ENCODE assay signal across 8 mouse cellular contexts in genomic region chr14:54426689-54427398, GRCm38 (mm10). TPM values are rescaled to one million over a fixed set of nuclear protein-coding genes. Genes with fewer than 3 reads are reported as not detected.
DNase-seq lines count a peak whose midpoint lies in the region; ATAC-seq and TF ChIP-seq lines count a peak whose summit lies in the region.

Mrpl52 (plus strand) TSS chr14:54426909.

- H3K9ac ChIP-seq in MEL (ENCODE audit: control insufficient read depth, low read depth, low read length, poor library complexity, severe bottlenecking): peak within 1 kb of the TSS; percentile 94

- H3K4me3 ChIP-seq in MEL (ENCODE audit: control insufficient read depth in 1 of 2, insufficient read depth in 1 of 2, low read depth in 2 of 2, low read length in 2 of 2): peak within 1 kb of the TSS; percentile 67 to 92
- peak within 1 kb of the TSS; percentile 63 for H3K4me3 ChIP-seq in cerebellum, adult 2 months (replicated peaks; ENCODE audit: insufficient read depth, low read depth, low read length)
- peak within 1 kb of the TSS; percentile 91 for H3K4me3 ChIP-seq in layer of hippocampus, adult 2 months
- H3K4me3 ChIP-seq in lung, adult 2 months (replicated peaks; ENCODE audit: extremely low read depth, low read depth, low read length): peak within 1 kb of the TSS; percentile 98

- H3K27ac ChIP-seq in MEL (ENCODE audit: control insufficient read depth, low read depth, low read length): peak within 1 kb of the TSS; percentile 100
- no peak within 1 kb of the TSS for H3K27ac ChIP-seq in cerebellum, adult 2 months (ENCODE audit: insufficient read depth, low read length)
- peak within 1 kb of the TSS; percentile 87 for H3K27ac ChIP-seq in layer of hippocampus, adult 2 months

- peak; percentile 86 to 92 for TF ChIP-seq POLR2A in MEL (IDR thresholded peaks at IDR 0.05; ENCODE audit: control insufficient read depth in 1 of 2, insufficient read depth in 1 of 2, low read depth in 1 of 2, low read length in 2 of 2, poor library complexity in 1 of 2)
- peak; percentile 71; the same call in 1 of the 2 replicates for TF ChIP-seq POLR2A in cerebellum, adult 2 months (IDR thresholded peaks at IDR 0.05; ENCODE audit: borderline replicate concordance, insufficient read depth, low read length)
- peak; percentile 88; the same call in 1 of the 2 replicates for TF ChIP-seq POLR2A in lung, adult 2 months (IDR thresholded peaks at IDR 0.05; ENCODE audit: borderline replicate concordance, extremely low read depth, low read depth, low read length)

- peaks cover 0 to 44% of the 10 kb centered on the region in 2 experiments; a peak in 2 of 4 replicates for H3K36me3 ChIP-seq in MEL (ENCODE audit: control insufficient read depth in 1 of 2, insufficient read depth in 2 of 2, low read length in 2 of 2)

- no peak for TF ChIP-seq CTCF in MEL (IDR thresholded peaks at IDR 0.05 in 2 of 3, conservative IDR thresholded peaks at IDR 0.05 in 1 of 3; ENCODE audit: control insufficient read depth in 1 of 3, insufficient read depth in 1 of 3, low read depth in 2 of 3, low read length in 3 of 3, poor library complexity in 1 of 3, severe bottlenecking in 1 of 3)
- no peak for TF ChIP-seq CTCF in cerebellum, adult 2 months (IDR thresholded peaks at IDR 0.05; ENCODE audit: borderline replicate concordance, insufficient read depth, low read depth, low read length)
- TF ChIP-seq CTCF in layer of hippocampus, adult 2 months (conservative IDR thresholded peaks at IDR 0.05): no peak
- TF ChIP-seq CTCF in lung, adult 2 months (IDR thresholded peaks at IDR 0.05; ENCODE audit: insufficient read depth, low read length): no peak

- peak; percentile 59 for ATAC-seq in neutrophil, adult 5-6 weeks (ENCODE audit: extremely low read depth, insufficient number of reproducible peaks, low FRiP score, poor library complexity, severe bottlenecking)

- H3K27me3 ChIP-seq in MEL (ENCODE audit: control insufficient read depth in 1 of 2, insufficient read depth in 2 of 2, low read length in 2 of 2): no peaks in the 10 kb centered on the region
- 0 out of 2 replicates have a peak, but pooled peaks cover 1% of the 10 kb centered on the region for H3K27me3 ChIP-seq in cerebellum, adult 2 months (ENCODE audit: control insufficient read depth, insufficient read depth, low read length)

- H3K79me2 ChIP-seq in MEL (ENCODE audit: control insufficient read depth, insufficient read depth, low read length, poor library complexity): peaks cover 32% of the 10 kb centered on the region

- no peak for TF ChIP-seq RAD21 in MEL (IDR thresholded peaks at IDR 0.05; ENCODE audit: low read depth, low read length)

- H3K9me3 ChIP-seq in MEL (replicated peaks; ENCODE audit: insufficient read depth, low read length): no peaks in the 10 kb centered on the region

- WGBS in cerebellum, adult 2 months: under 1% methylated on average over 48 of the region's 48 CpGs
- 1% methylated on average over 48 of the region's 48 CpGs for WGBS in lung, adult 2 months

- TF ChIP-seq EP300 in MEL (IDR thresholded peaks at IDR 0.05; ENCODE audit: low read depth in 1 of 2, low read length in 2 of 2): peak; percentile 7 to 85; a peak in 3 of 4 replicates

- peak; percentile 98 for DNase-seq in MEL (ENCODE audit: low read depth, low spot score)
- DNase-seq in cerebellum, adult 2 months: peak; percentile 90 to 91
- DNase-seq in forelimb bud, embryonic 11.5 days (ENCODE audit: low read depth, low spot score): peak; percentile 95
- DNase-seq in heart, postnatal 4 days: peak; percentile 95
- DNase-seq in layer of hippocampus, adult 2 months (ENCODE audit: low spot score in 2 of 2): peak; percentile 90 to 93
- DNase-seq in lung, adult 2 months: peak; percentile 91
- DNase-seq in testis, postnatal 14 days (ENCODE audit: low spot score): peak; percentile 91

- peaks cover 5 to 42% of the 10 kb centered on the region in 2 experiments; a peak in 3 of 4 replicates for H3K4me1 ChIP-seq in MEL (ENCODE audit: control insufficient read depth in 1 of 2, insufficient read depth in 2 of 2, low read length in 2 of 2)
- H3K4me1 ChIP-seq in cerebellum, adult 2 months (ENCODE audit: control insufficient read depth, insufficient read depth, low read length): peaks cover 3% of the 10 kb centered on the region; the same call in 1 of the 2 replicates
- H3K4me1 ChIP-seq in lung, adult 2 months (ENCODE audit: control insufficient read depth, insufficient read depth, low read length): peaks cover 11% of the 10 kb centered on the region

TF ChIP-seq in MEL, 35 proteins besides CTCF, POLR2A, EP300 and RAD21:
- TF ChIP-seq ELF1 (IDR thresholded peaks at IDR 0.05; ENCODE audit: low read depth, low read length) (peak; percentile 89), MAX (IDR thresholded peaks at IDR 0.05; ENCODE audit: low read length) (peak; percentile 94), BHLHE40 (IDR thresholded peaks at IDR 0.05; ENCODE audit: borderline replicate concordance, low read depth, low read length) (peak; percentile 90), ZNF384 (IDR thresholded peaks at IDR 0.05; ENCODE audit: low read depth, low read length) (peak; percentile 2; the same call in 1 of the 2 replicates), POLR2AphosphoS5 (IDR thresholded peaks at IDR 0.05; ENCODE audit: borderline replicate concordance, low read depth, low read length) (no peak), MYC (IDR thresholded peaks at IDR 0.05; ENCODE audit: low read depth, low read length) (peak; percentile 95), CHD1 (IDR thresholded peaks at IDR 0.05; ENCODE audit: low read depth, low read length) (no peak; the same call in 1 of the 2 replicates), POLR2AphosphoS2 (IDR thresholded peaks at IDR 0.05; ENCODE audit: low read length) (peak; percentile 29; the same call in 1 of the 2 replicates), ZKSCAN1 (IDR thresholded peaks at IDR 0.05; ENCODE audit: low read depth, low read length) (no peak), CHD2 (IDR thresholded peaks at IDR 0.05; ENCODE audit: low read length) (no peak), SMC3 (IDR thresholded peaks at IDR 0.05; ENCODE audit: low read depth, low read length) (no peak), MEF2A (IDR thresholded peaks at IDR 0.05; ENCODE audit: extremely low read depth, insufficient replicate concordance, low read depth, low read length, poor library complexity, severe bottlenecking) (no peak), SIN3A (IDR thresholded peaks at IDR 0.05; ENCODE audit: low read length) (peak; percentile 98), ZMIZ1 (IDR thresholded peaks at IDR 0.05; ENCODE audit: low read depth, low read length) (peak; percentile 80), UBTF (IDR thresholded peaks at IDR 0.05; ENCODE audit: borderline replicate concordance, insufficient read depth, low read depth, low read length) (no peak), GABPA (IDR thresholded peaks at IDR 0.05; ENCODE audit: low read depth, low read length) (no peak), ZC3H11A (IDR thresholded peaks at IDR 0.05; ENCODE audit: low read depth, low read length) (peak; percentile 26; the same call in 1 of the 2 replicates), MAZ (IDR thresholded peaks at IDR 0.05; ENCODE audit: low read depth, low read length) (no peak), GATA1 (IDR thresholded peaks at IDR 0.05; ENCODE audit: low read depth, low read length) (peak; percentile 82), RCOR1 (IDR thresholded peaks at IDR 0.05; ENCODE audit: low read depth, low read length) (peak; percentile 44), JUND (IDR thresholded peaks at IDR 0.05; ENCODE audit: low read depth, low read length) (0 out of 2 replicates have a peak, but pooled peaks have one; percentile 6), MXI1 (IDR thresholded peaks at IDR 0.05; ENCODE audit: low read depth, low read length) (peak; percentile 97), MAFK (IDR thresholded peaks at IDR 0.05; ENCODE audit: borderline replicate concordance, low read depth, low read length) (no peak), TBP (IDR thresholded peaks at IDR 0.05; ENCODE audit: low read depth, low read length) (peak; percentile 88), NELFE (IDR thresholded peaks at IDR 0.05; ENCODE audit: low read depth, low read length) (peak; percentile 81), USF2 (IDR thresholded peaks at IDR 0.05; ENCODE audit: borderline replicate concordance in 1 of 2, insufficient read depth in 1 of 2, low read depth in 1 of 2, low read length in 2 of 2) (no peak), HCFC1 (IDR thresholded peaks at IDR 0.05; ENCODE audit: low read depth, low read length) (peak; percentile 83), TCF12 (IDR thresholded peaks at IDR 0.05; ENCODE audit: low read depth, low read length) (peak; percentile 82), USF1 (IDR thresholded peaks at IDR 0.05; ENCODE audit: low read depth, low read length) (peak; percentile 68), MYB (IDR thresholded peaks at IDR 0.05; ENCODE audit: low read depth, low read length) (peak; percentile 59), KAT2A (conservative IDR thresholded peaks at IDR 0.05; ENCODE audit: low read depth, low read length) (peak; percentile 56; the same call in 1 of the 2 replicates), NRF1 (IDR thresholded peaks at IDR 0.05; ENCODE audit: insufficient read depth, low read depth, low read length, poor library complexity, severe bottlenecking) (no peak), E2F4 (IDR thresholded peaks at IDR 0.05; ENCODE audit: borderline replicate concordance, low read depth, low read length) (peak; percentile 48; the same call in 1 of the 2 replicates), TAL1 (IDR thresholded peaks at IDR 0.05; ENCODE audit: low read length) (peak; percentile 58), ETS1 (IDR thresholded peaks at IDR 0.05; ENCODE audit: low read depth, low read length) (peak; percentile 100)

RNA-seq across cellular contexts. Expression of gene Mrpl52, which starts in this region (rescaled TPM):
- total RNA-seq in MEL (2012; rRNA removed): 473 and 532 TPM in 2 replicates
- polyA plus RNA-seq in MEL (2012; ENCODE audit: insufficient read depth in 1 of 2, insufficient read length in 2 of 2, low read depth in 1 of 2, low replicate concordance in 2 of 2, missing spikeins in 1 of 2): 100 to 1,000 TPM in 1 of 2 experiments, not detected in 1; 469 TPM
- polyA plus RNA-seq in cerebellum, adult 2 months (2012; rRNA removed): 130 and 136 TPM in 2 replicates
- 100 to 1,000 TPM; 185 to 194 TPM for total RNA-seq in heart, postnatal 4 days (2021)
- 100 to 1,000 TPM in 1 of 2 experiments, 10 to 100 TPM in 1; 99.8 to 101 TPM for total RNA-seq in layer of hippocampus, adult 2 months (2021)
- polyA plus RNA-seq in lung, adult 2 months (2012; rRNA removed): 185 and 290 TPM in 2 replicates
- total RNA-seq in neutrophil, adult 5-6 weeks (2017): 31.8 and 33.4 TPM in 2 replicates
